Mouse (Mus musculus): Measurements from ENCODE around the gene Fbxo31. TPM values are rescaled to one million over a fixed set of nuclear protein-coding genes. Genes with fewer than 3 reads are reported as not detected.
A peak's percentile ranks its signal among the peaks of the same experiment; 100 is the strongest.

Gene Fbxo31
- polyA plus RNA-seq, 1 experiment from 2014 or later, result 37.5 TPM

DNA sequence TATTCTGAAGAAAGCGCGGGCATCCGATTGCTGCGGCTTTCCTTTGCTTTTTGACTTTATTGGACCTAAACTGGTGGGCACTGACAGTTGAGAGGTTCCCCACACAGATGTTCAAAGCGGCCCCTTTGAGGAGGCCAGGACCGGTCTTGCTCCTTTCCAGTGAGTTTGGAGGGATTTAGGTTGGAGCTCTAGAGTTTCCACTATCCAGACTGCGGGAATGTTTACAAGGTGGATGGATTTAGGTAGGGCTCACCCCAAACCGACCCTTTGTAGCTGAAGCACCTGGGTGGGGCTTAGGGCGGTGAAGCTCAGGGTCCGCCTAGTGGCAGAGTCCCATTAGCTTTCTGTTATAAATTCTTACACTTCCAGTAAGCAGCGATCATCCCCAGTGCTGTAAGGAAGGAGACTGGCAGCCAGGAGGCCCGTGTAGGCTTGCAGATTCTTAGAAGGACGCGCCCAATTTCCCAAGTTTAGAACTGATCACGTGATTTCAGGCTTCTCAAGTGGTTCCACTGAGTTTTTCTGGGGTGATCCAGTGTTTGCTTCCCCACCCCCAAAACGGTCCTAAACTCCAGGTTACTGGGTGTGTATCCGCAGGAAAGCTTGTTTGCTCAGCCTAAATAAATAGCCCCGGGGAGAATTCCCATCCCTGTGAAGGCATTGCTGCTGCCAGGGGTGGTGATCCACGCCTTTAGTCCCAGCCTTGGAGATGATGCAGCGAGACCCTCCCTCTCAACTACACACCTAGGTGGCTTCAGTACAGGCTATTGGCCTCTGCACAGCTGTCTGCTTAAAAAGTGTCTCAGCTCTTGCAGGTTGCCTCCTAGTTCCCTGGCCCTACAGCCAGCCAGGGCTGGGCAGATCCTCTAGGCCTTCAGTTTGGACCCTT, 12.8 kb upstream of the Fbxo31 start:
- ATAC-seq, result 0 out of 2 replicates have a peak, but pooled peaks have one; percentile 1
- Histone ChIP-seq H3K9me3 (ENCODE audit: control insufficient read depth, low read length) (no peaks in the 10 kb centered on the region), H3K4me3 (ENCODE audit: low read length) (peak overlapping the region; percentile 96), H3K9ac (ENCODE audit: low read depth, low read length) (peak overlapping the region; percentile 86), H3K27ac (ENCODE audit: low read depth, low read length) (peak overlapping the region; percentile 76), H3K27me3 (replicated peaks; ENCODE audit: control insufficient read depth, insufficient read depth, low read length) (no peaks in the 10 kb centered on the region), H3K36me3 (ENCODE audit: control insufficient read depth, insufficient read depth, low read length) (peaks cover 9% of the 10 kb centered on the region), H3K4me2 (ENCODE audit: low read length) (peak overlapping the region; percentile 98), H3K4me1 (ENCODE audit: control insufficient read depth, insufficient read depth, low read depth, low read length) (peaks cover 23% of the 10 kb centered on the region)
- 19% methylated on average over 20 of the region's 20 CpGs for WGBS

DNA sequence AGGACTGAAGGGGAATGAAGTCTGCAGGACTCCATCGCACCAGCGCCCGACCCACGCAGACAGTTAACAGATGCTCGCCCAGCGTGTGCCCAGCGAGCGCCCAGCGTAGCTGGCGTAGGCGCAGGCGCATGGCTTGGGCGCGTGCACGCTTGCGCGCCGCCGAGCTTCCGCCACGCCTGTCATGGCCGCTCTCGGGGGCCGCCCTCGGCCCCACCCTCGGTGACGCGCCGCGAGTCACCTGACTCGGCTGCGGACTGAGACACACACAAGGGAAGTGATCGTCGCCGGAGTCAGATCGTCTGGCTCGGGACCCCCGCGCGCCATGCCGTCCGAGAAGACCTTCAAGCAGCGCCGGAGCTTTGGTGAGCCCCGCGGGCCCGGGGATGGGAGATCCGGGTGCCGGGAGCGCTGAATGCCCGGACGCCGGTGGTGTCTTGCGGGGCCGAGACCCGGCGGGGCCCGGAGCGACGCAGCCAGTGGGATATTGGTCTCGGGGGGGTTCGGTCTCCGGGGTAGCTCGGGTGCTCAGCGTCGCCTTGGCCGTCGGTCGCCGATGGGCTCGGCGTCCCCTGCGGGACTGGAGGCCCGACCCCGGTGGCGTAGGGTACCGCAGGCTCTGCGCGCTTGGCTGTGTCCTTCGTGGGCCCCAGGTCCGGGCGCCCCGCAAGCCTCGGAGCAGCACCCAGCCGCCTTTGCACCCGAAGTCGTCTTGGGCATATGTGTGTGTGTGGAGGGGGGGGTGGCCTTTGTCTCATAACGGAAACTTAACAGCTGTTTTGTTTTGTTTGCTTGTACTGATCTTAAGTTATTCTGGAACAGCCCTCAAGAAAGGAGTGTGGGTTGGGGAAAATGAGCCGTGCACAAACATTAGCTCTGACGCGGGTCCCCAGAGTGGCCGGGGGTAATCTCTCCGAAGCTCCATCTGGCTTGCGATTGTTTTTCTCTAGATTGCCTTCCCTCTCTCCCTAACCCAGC, 11.9 kb upstream of the Fbxo31 start, which contains the start of gene Map1lc3b:
Map1lc3b (plus strand) TSS at position 159 of the 975 bp plus-strand sequence.
- peak within 1 kb of the TSS; percentile 82 for H3K27ac ChIP-seq (ENCODE audit: low read depth, low read length)
- peak within 1 kb of the TSS; percentile 96 for H3K4me3 ChIP-seq (ENCODE audit: low read length)
- peaks cover 4% of the 10 kb centered on the region; the same call in 1 of the 2 replicates for H3K36me3 ChIP-seq (ENCODE audit: control insufficient read depth, insufficient read depth, low read length)
- ATAC-seq, result peak; percentile 86
- H3K9ac ChIP-seq (ENCODE audit: low read depth, low read length), result peak within 1 kb of the TSS; percentile 86
- H3K4me2 ChIP-seq (ENCODE audit: low read length), result peak within 1 kb of the TSS; percentile 98
- no peaks in the 10 kb centered on the region for H3K9me3 ChIP-seq (ENCODE audit: control insufficient read depth, low read length)
- WGBS, result under 1% methylated on average over 93 of the region's 94 CpGs
- H3K4me1 ChIP-seq (ENCODE audit: control insufficient read depth, insufficient read depth, low read depth, low read length), result peaks cover 23% of the 10 kb centered on the region
- H3K27me3 ChIP-seq (replicated peaks; ENCODE audit: control insufficient read depth, insufficient read depth, low read length), result no peaks in the 10 kb centered on the region

DNA sequence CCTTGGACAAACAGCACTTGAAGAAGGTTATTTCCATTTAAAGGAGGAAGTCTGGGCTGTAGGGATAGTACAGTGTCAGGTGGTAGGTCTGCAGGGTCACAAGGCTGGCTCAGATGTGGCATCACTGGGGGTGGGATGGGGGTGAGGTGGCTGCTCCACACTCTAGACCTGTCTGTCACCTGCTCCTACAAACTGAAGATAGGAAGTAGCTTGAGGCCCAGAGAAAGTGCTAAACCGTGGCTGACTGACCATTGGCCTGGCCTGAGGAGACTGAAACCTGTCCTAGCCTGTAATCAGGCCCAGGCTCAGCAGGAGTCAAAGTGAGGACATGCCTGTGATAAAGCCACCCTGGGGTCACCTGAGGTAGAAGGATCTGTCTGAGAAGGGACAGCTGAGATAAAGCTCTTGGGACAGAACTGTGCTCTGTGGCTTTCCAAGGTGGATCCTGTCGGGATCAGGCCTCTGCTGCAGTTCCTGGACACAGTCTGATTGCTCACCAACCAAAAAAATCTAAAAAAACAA, 10.7 kb upstream of the Fbxo31 start:
- Histone ChIP-seq H3K9ac (ENCODE audit: low read depth, low read length) (no peak overlapping the region), H3K4me3 (ENCODE audit: low read length) (no peak overlapping the region), H3K27ac (ENCODE audit: low read depth, low read length) (peak overlapping the region; percentile 82; the same call in 1 of the 2 replicates), H3K36me3 (ENCODE audit: control insufficient read depth, insufficient read depth, low read length) (no peaks in the 10 kb centered on the region; the same call in 1 of the 2 replicates), H3K4me1 (ENCODE audit: control insufficient read depth, insufficient read depth, low read depth, low read length) (peaks cover 23% of the 10 kb centered on the region), H3K9me3 (ENCODE audit: control insufficient read depth, low read length) (no peaks in the 10 kb centered on the region), H3K4me2 (ENCODE audit: low read length) (no peak overlapping the region), H3K27me3 (replicated peaks; ENCODE audit: control insufficient read depth, insufficient read depth, low read length) (no peaks in the 10 kb centered on the region)
- 43% methylated on average over 2 of the region's 2 CpGs for WGBS
- no peak for ATAC-seq

DNA sequence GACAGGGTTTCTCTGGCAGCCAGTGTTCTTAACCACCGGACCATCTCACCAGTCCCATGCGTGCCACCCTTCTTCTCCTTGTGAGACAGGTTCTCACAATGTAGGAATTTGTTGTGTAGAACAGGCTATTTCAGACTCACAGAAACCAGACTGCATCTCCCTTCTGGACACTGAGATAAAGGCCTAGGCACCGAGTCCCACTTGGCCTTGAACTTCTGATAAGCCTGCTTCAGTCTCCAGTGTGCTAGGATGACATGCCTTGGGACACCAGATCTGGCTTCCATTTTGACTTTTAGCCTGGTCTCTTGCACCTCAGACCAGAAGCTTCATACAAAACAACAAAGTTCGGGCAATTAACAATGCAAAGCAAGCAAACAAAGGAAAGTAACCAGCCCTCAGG, 10.1 kb upstream of the Fbxo31 start:
- Histone ChIP-seq H3K4me1 (ENCODE audit: control insufficient read depth, insufficient read depth, low read depth, low read length) (peaks cover 23% of the 10 kb centered on the region), H3K27ac (ENCODE audit: low read depth, low read length) (no peak overlapping the region), H3K9me3 (ENCODE audit: control insufficient read depth, low read length) (no peaks in the 10 kb centered on the region), H3K4me2 (ENCODE audit: low read length) (no peak overlapping the region), H3K9ac (ENCODE audit: low read depth, low read length) (no peak overlapping the region), H3K36me3 (ENCODE audit: control insufficient read depth, insufficient read depth, low read length) (no peaks in the 10 kb centered on the region; the same call in 1 of the 2 replicates), H3K27me3 (replicated peaks; ENCODE audit: control insufficient read depth, insufficient read depth, low read length) (no peaks in the 10 kb centered on the region), H3K4me3 (ENCODE audit: low read length) (no peak overlapping the region)
- WGBS, result 89% methylated on average over 4 of the region's 4 CpGs
- ATAC-seq, result no peak

DNA sequence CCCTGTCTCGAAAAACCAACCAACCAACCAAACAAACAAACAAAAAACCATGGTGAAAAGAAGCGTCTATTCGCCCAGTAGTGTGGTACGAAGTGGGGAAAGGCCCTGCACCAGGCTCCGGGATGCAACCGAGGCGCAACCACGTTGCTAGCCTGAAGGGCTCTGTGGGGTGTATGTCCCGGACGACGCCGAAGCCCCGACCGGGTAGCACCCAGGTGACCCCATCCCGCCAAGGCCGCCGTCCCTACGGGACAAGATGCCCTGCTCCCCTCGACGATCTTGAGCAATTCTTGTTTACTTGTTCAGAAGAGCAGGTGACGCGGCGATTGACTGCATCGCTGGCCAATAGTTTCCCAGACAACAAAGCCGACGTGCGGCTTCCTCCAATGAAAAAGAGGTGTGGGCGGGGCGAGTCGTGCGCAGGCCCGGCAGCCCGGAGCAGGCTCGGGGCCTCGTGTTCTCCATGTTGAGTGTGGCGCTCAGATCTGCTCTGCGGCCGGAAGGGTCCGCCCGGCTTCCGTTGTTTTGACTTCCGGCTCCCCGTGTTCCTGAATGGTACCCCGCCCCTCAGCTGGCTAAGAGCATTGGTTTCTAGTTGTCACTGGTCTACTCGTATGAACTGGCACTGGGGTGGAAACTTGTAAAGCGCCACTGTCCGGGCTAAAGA, 6.7 kb upstream of the Fbxo31 start:
- no peaks in the 10 kb centered on the region for H3K27me3 ChIP-seq (replicated peaks; ENCODE audit: control insufficient read depth, insufficient read depth, low read length)
- under 1% methylated on average over 47 of the region's 47 CpGs for WGBS
- peak; percentile 96 for ATAC-seq
- H3K4me2 ChIP-seq (ENCODE audit: low read length), result peak overlapping the region; percentile 71
- H3K4me3 ChIP-seq (ENCODE audit: low read length), result peak overlapping the region; percentile 58
- no peaks in the 10 kb centered on the region for H3K36me3 ChIP-seq (ENCODE audit: control insufficient read depth, insufficient read depth, low read length)
- H3K4me1 ChIP-seq (ENCODE audit: control insufficient read depth, insufficient read depth, low read depth, low read length), result peaks cover 5% of the 10 kb centered on the region
- peak overlapping the region; percentile 66 for H3K27ac ChIP-seq (ENCODE audit: low read depth, low read length)
- peak overlapping the region; percentile 72 for H3K9ac ChIP-seq (ENCODE audit: low read depth, low read length)
- H3K9me3 ChIP-seq (ENCODE audit: control insufficient read depth, low read length), result no peaks in the 10 kb centered on the region

DNA sequence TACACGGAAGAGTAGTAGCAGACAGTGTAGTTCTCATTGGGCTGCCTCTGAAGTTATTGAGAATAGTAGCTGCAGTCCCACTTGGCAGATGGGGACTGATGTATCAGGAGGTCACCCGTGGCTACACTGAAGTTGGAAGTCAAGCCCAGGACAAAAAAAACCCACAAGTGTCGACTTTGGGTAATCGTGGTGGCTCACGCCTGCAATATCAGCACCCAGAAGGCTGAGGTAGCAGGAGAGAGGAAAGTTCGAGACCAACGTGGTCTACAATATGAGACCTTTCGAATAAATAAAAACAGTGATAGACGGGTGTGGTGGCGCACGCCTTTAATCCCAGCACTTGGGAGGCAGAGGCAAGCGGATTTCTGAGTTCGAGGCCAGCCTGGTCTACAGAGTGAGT, 6.1 kb upstream of the Fbxo31 start:
- Histone ChIP-seq H3K4me3 (ENCODE audit: low read length) (peak overlapping the region; percentile 58), H3K27ac (ENCODE audit: low read depth, low read length) (peak overlapping the region; percentile 66; the same call in 1 of the 2 replicates), H3K9me3 (ENCODE audit: control insufficient read depth, low read length) (no peaks in the 10 kb centered on the region), H3K4me1 (ENCODE audit: control insufficient read depth, insufficient read depth, low read depth, low read length) (peaks cover 4% of the 10 kb centered on the region), H3K9ac (ENCODE audit: low read depth, low read length) (no peak overlapping the region; the same call in 1 of the 2 replicates), H3K4me2 (ENCODE audit: low read length) (peak overlapping the region; percentile 68), H3K36me3 (ENCODE audit: control insufficient read depth, insufficient read depth, low read length) (no peaks in the 10 kb centered on the region), H3K27me3 (replicated peaks; ENCODE audit: control insufficient read depth, insufficient read depth, low read length) (no peaks in the 10 kb centered on the region)
- 54% methylated on average over 13 of the region's 13 CpGs for WGBS
- no peak for ATAC-seq

DNA sequence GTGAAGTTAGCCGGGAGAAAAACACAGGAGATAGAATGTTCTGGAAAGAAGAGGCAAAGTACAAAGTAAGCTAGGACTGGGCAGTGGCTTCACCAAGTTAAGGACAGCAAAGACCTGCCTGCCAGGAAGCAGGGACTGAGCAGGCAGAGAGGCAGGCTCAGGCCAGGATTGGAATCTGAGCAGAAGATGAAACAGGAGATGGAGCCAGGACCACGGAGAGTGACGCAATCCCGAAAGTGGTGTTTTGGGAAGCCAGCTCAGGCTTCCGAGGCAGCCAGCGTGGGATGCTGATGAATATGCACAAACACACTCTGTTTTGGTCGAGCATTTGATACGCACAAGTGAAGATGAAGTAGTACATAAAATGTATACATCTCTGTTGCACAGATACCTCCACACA, 5.0 kb upstream of the Fbxo31 start:
- no peaks in the 10 kb centered on the region for H3K27me3 ChIP-seq (replicated peaks; ENCODE audit: control insufficient read depth, insufficient read depth, low read length)
- 56% methylated on average over 8 of the region's 8 CpGs for WGBS
- H3K9ac ChIP-seq (ENCODE audit: low read depth, low read length), result no peak overlapping the region
- H3K27ac ChIP-seq (ENCODE audit: low read depth, low read length), result no peak overlapping the region
- H3K9me3 ChIP-seq (ENCODE audit: control insufficient read depth, low read length), result no peaks in the 10 kb centered on the region
- no peaks in the 10 kb centered on the region for H3K36me3 ChIP-seq (ENCODE audit: control insufficient read depth, insufficient read depth, low read length)
- no peak overlapping the region for H3K4me3 ChIP-seq (ENCODE audit: low read length)
- H3K4me2 ChIP-seq (ENCODE audit: low read length), result no peak overlapping the region
- no peak for ATAC-seq
- peaks cover 3% of the 10 kb centered on the region for H3K4me1 ChIP-seq (ENCODE audit: control insufficient read depth, insufficient read depth, low read depth, low read length)

DNA sequence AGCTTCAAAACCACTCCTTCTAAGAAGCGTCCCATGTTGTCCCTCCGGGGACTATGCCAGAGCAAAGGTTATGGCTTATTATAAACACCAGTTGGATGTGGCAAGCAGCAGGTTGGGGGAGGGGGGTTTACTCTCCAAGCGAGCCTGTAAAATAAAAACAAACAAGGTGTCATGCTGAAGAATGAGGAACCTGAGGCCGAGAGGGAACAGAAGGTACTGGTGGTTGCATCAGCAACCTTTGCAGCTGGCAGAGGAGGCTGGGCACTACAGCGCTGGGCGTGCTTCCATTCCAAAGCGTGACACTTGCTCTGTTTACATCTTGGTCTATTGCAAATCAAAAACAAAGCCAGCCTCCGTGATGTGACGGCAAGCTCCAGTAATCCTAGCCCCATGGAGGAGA, 1.9 kb upstream of the Fbxo31 start:
- Histone ChIP-seq H3K36me3 (ENCODE audit: control insufficient read depth, insufficient read depth, low read length) (no peaks in the 10 kb centered on the region), H3K27me3 (replicated peaks; ENCODE audit: control insufficient read depth, insufficient read depth, low read length) (no peaks in the 10 kb centered on the region), H3K9ac (ENCODE audit: low read depth, low read length) (no peak overlapping the region), H3K9me3 (ENCODE audit: control insufficient read depth, low read length) (no peaks in the 10 kb centered on the region), H3K4me2 (ENCODE audit: low read length) (no peak overlapping the region), H3K27ac (ENCODE audit: low read depth, low read length) (no peak overlapping the region), H3K4me3 (ENCODE audit: low read length) (no peak overlapping the region), H3K4me1 (ENCODE audit: control insufficient read depth, insufficient read depth, low read depth, low read length) (peaks cover 21% of the 10 kb centered on the region)
- ATAC-seq, result no peak
- WGBS, result 42% methylated on average over 9 of the region's 9 CpGs
